Mouse (Mus musculus): ENCODE measurements around the gene Fth1. TPM values are rescaled to one million over a fixed set of nuclear protein-coding genes. Genes with fewer than 3 reads are reported as not detected.
"Not testable (repeated sequence)": the region's sequence is repeated elsewhere in the genome, so short reads cannot be mapped to it uniquely, and the experiment has no call there.

Fth1 gene
- polyA plus RNA-seq, 2 experiments = 1,645 to 3,787 TPM

- no peak overlapping the region for H3K4me2 ChIP-seq (ENCODE audit: low read depth)
- ATAC-seq (ENCODE audit: insufficient read depth) (no peak), DNase-seq (ENCODE audit: low read depth in 3 of 3, low spot score in 3 of 3) (no peak)
- 63% methylated on average over 5 of the region's 5 CpGs for WGBS (ENCODE audit: insufficient replicate concordance)
- H3K4me3 ChIP-seq (ENCODE audit: insufficient read depth in 1 of 2, low read depth in 2 of 2, low read length in 2 of 2) = no peak overlapping the region
- no peak overlapping the region for H3K9ac ChIP-seq (replicated peaks)
- H3K27ac ChIP-seq = no peak overlapping the region
- H3K4me1 ChIP-seq (replicated peaks; ENCODE audit: control insufficient read depth in 2 of 2, insufficient read depth in 2 of 2, low read length in 1 of 2) = peaks cover 21 to 39% of the 10 kb centered on the region in 2 experiments
- no peaks in the 10 kb centered on the region for H3K9me3 ChIP-seq (ENCODE audit: control insufficient read depth, low read length)
- no peak for TF ChIP-seq EP300 (IDR thresholded peaks at IDR 0.05; ENCODE audit: low read depth)
- no peak for TF ChIP-seq CTCF (IDR thresholded peaks at IDR 0.05; ENCODE audit: low read depth)
- H3K36me3 ChIP-seq (replicated peaks; ENCODE audit: control insufficient read depth, insufficient read depth, low read depth) = no peaks in the 10 kb centered on the region
- no peaks in the 10 kb centered on the region for H3K27me3 ChIP-seq (ENCODE audit: control insufficient read depth, insufficient read depth, low read length)
These were observed 19.6 kb upstream of the Fth1 start for GRCm38 (mm10) chr19:9960769-9961168.

DNA sequence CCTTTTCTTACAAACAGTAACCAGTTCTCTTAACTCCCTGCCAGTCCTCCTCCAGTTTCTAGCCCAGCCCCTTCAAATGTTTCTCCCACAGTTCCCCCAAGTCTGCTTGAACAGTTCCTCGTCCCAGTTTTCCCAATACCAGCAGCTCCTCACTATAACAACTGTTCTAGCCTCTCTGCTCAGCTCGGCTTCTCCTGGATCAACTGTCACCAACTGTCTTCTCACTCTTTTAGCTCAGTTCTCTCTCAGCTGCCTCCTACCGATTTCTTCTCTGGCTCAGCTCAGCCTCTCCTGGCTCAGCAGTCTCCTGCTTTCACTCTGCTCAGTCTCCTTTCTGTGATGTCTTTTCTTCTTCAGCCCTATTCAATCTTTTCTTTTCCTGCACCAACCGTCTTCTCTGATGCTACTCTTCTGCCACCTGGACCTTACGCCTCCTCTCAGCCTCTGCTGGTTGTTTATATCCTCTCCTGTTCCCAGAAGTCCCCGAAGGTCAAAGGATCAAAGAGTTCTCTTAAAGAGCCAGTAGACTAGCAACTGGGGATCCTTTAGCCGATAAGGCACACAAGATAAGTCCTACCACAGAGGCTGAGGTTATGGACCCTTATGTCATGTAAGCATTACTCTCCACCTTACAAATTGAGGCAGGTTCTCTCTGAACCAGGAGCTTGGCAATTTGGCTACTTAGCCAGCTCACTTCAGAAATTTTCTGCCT is 16.0 kb upstream of the Fth1 start:
- no peak overlapping the region for H3K9ac ChIP-seq (replicated peaks)
- no peak overlapping the region for H3K4me3 ChIP-seq (ENCODE audit: insufficient read depth in 1 of 2, low read depth in 2 of 2, low read length in 2 of 2)
- peak overlapping the region; percentile 21 for H3K4me2 ChIP-seq (ENCODE audit: low read depth)
- DNase-seq (ENCODE audit: low read depth in 3 of 3, low spot score in 3 of 3) (no peak), ATAC-seq (ENCODE audit: insufficient read depth) (no peak)
- 19% methylated on average over 7 of the region's 7 CpGs for WGBS (ENCODE audit: insufficient replicate concordance)
- H3K9me3 ChIP-seq (ENCODE audit: control insufficient read depth, low read length) = no peaks in the 10 kb centered on the region
- H3K4me1 ChIP-seq (replicated peaks; ENCODE audit: control insufficient read depth in 2 of 2, insufficient read depth in 2 of 2, low read length in 1 of 2) = peaks cover 4 to 16% of the 10 kb centered on the region in 2 experiments; a peak in 3 of 4 replicates
- no peak overlapping the region for H3K27ac ChIP-seq
- H3K27me3 ChIP-seq (ENCODE audit: control insufficient read depth, insufficient read depth, low read length) = no peaks in the 10 kb centered on the region
- TF ChIP-seq EP300 (IDR thresholded peaks at IDR 0.05; ENCODE audit: low read depth) (no peak), CTCF (IDR thresholded peaks at IDR 0.05; ENCODE audit: low read depth) (no peak)
- H3K36me3 ChIP-seq (replicated peaks; ENCODE audit: control insufficient read depth, insufficient read depth, low read depth) = no peaks in the 10 kb centered on the region

- no peak for TF ChIP-seq EP300 (IDR thresholded peaks at IDR 0.05; ENCODE audit: low read depth)
- no peak for TF ChIP-seq CTCF (IDR thresholded peaks at IDR 0.05; ENCODE audit: low read depth)
These were observed 14.1 kb upstream of the Fth1 start for GRCm38 (mm10) chr19:9966096-9966867.

GRCm38 (mm10) chr19:9968081-9968787 is 12.2 kb upstream of the Fth1 start:
- peaks cover 4 to 19% of the 10 kb centered on the region in 2 experiments; a peak in 3 of 4 replicates for H3K4me1 ChIP-seq (replicated peaks; ENCODE audit: control insufficient read depth in 2 of 2, insufficient read depth in 2 of 2, low read length in 1 of 2)

More at GRCm38 (mm10) chr19:9966096-9966867, 14.1 kb upstream of the Fth1 start:
- Histone ChIP-seq H3K36me3 (replicated peaks; ENCODE audit: control insufficient read depth, insufficient read depth, low read depth) (no peaks in the 10 kb centered on the region), H3K27me3 (ENCODE audit: control insufficient read depth, insufficient read depth, low read length) (no peaks in the 10 kb centered on the region), H3K9ac (replicated peaks) (no peak overlapping the region), H3K4me2 (ENCODE audit: low read depth) (no peak overlapping the region), H3K9me3 (ENCODE audit: control insufficient read depth, low read length) (no peaks in the 10 kb centered on the region), H3K4me1 (replicated peaks; ENCODE audit: control insufficient read depth in 2 of 2, insufficient read depth in 2 of 2, low read length in 1 of 2) (peaks cover 4 to 17% of the 10 kb centered on the region in 2 experiments; a peak in 3 of 4 replicates), H3K27ac (no peak overlapping the region), H3K4me3 (ENCODE audit: insufficient read depth in 1 of 2, low read depth in 2 of 2, low read length in 2 of 2) (no peak overlapping the region)
- no peak for DNase-seq (ENCODE audit: low read depth in 3 of 3, low spot score in 3 of 3)
- WGBS (ENCODE audit: insufficient replicate concordance) = 55% methylated on average over 2 of the region's 2 CpGs
- ATAC-seq (ENCODE audit: insufficient read depth) = no peak

DNA sequence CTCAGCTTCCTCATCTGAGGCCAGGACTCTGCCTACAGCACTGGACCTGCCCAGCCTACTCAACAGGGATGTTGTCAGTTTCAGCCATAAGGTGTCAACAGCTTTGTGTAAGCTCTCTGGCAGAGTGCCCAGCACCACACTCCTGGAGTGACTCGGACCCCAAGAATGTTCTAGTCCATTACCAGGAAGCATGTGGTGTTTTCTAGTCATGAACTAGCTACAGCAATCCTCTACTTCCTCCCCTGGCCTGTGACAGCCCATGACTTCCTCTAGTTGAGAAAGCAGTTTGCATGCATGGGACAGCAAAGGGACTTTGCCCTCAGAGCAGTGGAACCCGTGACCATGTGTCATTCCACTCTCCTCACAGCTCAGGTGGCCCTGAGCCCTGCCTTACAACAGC is 5.5 kb upstream of the Fth1 start:
- not testable (repeated sequence) for DNase-seq (ENCODE audit: low read depth in 3 of 3, low spot score in 3 of 3); H3K36me3 ChIP-seq (replicated peaks; ENCODE audit: control insufficient read depth, insufficient read depth, low read depth); H3K9me3 ChIP-seq (ENCODE audit: control insufficient read depth, low read length); H3K4me2 ChIP-seq (ENCODE audit: low read depth); H3K4me3 ChIP-seq (ENCODE audit: insufficient read depth in 1 of 2, low read depth in 2 of 2, low read length in 2 of 2); H3K27me3 ChIP-seq (ENCODE audit: control insufficient read depth, insufficient read depth, low read length); H3K27ac ChIP-seq; H3K9ac ChIP-seq (replicated peaks)
- peak; percentile 5; the same call in 1 of the 2 replicates for ATAC-seq (ENCODE audit: insufficient read depth)
- peaks cover 23 to 41% of the 10 kb centered on the region in 2 experiments for H3K4me1 ChIP-seq (replicated peaks; ENCODE audit: control insufficient read depth in 2 of 2, insufficient read depth in 2 of 2, low read length in 1 of 2)
- WGBS (ENCODE audit: insufficient replicate concordance) = 16% methylated on average over 2 of the region's 2 CpGs

More at GRCm38 (mm10) chr19:9968081-9968787, 12.2 kb upstream of the Fth1 start:
- Histone ChIP-seq H3K9me3 (ENCODE audit: control insufficient read depth, low read length) (no peaks in the 10 kb centered on the region), H3K36me3 (replicated peaks; ENCODE audit: control insufficient read depth, insufficient read depth, low read depth) (no peaks in the 10 kb centered on the region), H3K27ac (no peak overlapping the region), H3K4me2 (ENCODE audit: low read depth) (no peak overlapping the region), H3K9ac (replicated peaks) (no peak overlapping the region; the same call in 1 of the 2 replicates), H3K27me3 (ENCODE audit: control insufficient read depth, insufficient read depth, low read length) (no peaks in the 10 kb centered on the region), H3K4me3 (ENCODE audit: insufficient read depth in 1 of 2, low read depth in 2 of 2, low read length in 2 of 2) (no peak overlapping the region)
- TF ChIP-seq CTCF (IDR thresholded peaks at IDR 0.05; ENCODE audit: low read depth) = no peak
- no peak for TF ChIP-seq EP300 (IDR thresholded peaks at IDR 0.05; ENCODE audit: low read depth)
- WGBS (ENCODE audit: insufficient replicate concordance) = 69% methylated on average over 9 of the region's 10 CpGs
- no peak for DNase-seq (ENCODE audit: low read depth in 3 of 3, low spot score in 3 of 3)
- ATAC-seq (ENCODE audit: insufficient read depth) = no peak
